Mouse (Mus musculus) spleen, postnatal 10 days (tissue): Measurements from ENCODE around the gene Gm49322.

Experiments used
- DNase-seq, 2 experiments: peaks; one replicate each; pipeline ENCODE4 v3.0.0; 2021 to 2022; ENCODE audit warnings: low spot score in 2 of 2

The Gm49322 gene

DNA sequence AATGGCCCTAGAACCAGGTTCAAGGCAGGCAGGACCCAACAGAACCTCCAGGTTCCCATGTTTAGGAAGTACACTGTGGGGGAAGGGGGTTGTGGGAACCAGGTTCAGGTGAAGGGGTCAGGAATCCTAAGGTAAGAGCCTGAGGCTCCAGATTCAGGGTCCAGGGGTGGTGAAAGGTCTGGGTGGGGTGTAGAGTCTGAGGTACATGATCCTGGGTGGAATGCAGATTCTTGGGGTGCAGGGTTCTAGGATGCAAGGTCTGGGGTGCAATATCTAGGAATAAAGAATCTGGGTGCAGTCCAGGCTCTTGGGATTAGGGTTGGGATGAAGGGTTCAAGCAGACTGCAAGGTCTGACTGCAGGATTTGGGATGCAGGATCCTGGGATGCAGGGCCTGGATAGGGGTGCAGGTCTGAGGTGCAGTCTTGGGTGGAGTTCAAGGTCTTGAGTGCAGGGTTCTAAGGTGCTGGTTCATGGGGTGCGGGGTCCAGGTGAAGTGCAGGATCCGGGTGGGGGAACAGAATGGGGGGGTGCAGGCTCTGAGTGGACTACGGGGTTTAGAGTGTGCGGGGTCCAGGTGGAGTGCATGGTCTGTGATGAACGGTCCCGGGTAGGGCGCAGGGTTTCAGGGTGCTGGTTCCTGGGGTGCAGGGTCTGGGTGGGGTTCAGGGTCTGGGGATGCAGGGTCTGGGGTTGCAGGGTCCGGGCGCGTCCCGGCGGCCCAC, 49.7 kb downstream of the Gm49322 start:
- no peak for DNase-seq

DNA sequence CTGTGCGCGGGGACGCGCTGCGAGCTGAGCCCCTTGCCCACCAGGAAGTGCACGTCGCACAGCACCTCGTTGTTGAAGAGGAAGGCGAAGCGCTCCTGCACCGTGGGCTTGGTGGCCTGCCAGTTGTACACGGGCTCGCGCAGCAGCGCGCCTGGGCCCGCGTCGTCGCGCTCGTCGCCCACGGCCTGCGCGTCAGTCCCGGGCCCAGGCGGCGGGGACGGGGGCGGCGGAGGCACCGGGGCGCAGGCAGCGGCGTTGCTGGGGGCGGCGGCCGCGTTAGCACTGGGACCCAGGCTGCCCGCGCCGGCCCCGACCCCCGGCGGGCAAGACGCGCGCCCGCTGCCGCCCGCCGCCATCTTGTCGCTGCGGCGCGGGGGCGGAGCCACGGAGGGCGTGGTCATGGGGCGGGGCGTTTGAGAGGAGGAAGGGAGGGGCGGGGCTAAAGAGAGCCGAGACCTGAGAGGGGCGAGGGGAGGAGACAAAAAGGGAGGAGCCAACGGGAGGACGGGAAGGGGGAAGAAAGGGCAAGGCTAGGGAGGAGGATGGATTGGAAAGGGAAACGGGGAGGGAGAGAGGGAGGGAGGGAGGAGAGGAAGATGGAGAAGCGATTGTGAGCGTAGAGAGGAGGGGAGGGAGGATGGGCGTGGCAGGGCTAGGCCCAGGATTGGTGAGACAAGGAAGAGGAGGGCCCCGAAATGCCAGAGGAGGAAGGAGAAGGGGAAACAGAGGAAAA, 50.5 kb downstream of the Gm49322 start:
- peak; percentile 97 to 99 for DNase-seq

DNA sequence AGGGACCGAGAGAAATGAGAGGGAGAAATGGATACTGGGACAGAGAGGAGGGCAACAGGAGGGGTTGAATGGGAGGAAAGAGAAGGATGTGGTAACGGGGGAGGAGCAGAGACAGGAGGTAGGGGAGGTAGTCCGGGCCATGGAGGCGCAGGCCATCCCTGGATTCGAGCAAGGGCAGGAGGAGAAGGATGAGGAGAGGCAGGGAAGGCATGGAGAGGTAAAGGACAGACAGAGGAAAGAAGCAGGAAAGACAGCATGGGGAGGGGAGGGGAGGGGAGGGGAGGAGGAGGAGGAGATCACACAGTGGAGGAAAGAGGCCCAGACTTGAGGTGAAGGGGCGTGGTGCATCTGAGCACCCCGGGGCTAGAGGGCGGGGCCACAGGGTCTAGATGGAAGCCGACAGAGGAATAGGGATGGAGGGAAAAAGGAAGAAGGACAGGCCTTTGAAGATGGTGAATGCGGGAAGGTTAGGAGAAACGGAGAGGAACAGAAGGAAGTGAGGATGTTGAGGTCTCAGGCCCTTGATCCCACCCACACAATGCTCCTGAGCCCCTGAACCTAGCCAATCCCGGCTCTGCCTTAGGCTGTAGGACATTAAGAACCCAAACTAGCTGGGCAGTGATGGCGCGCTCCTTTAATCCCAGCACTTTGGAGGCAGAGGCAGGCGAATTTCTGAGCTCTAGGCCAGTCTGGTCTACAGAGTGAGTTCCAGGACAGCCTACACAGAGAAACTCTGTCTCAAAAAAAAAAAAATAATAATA, 51.2 kb downstream of the Gm49322 start, which contains the start of gene Btbd2:
TSS of gene Btbd2 (minus strand) at position 209 of the 761 bp plus-strand sequence.
- peak in 1 of 2 experiments; percentile 70 for DNase-seq

- no peak for DNase-seq
These were observed 52.5 kb downstream of the Gm49322 start for GRCm38 (mm10) chr10:80658194-80658840.

DNA sequence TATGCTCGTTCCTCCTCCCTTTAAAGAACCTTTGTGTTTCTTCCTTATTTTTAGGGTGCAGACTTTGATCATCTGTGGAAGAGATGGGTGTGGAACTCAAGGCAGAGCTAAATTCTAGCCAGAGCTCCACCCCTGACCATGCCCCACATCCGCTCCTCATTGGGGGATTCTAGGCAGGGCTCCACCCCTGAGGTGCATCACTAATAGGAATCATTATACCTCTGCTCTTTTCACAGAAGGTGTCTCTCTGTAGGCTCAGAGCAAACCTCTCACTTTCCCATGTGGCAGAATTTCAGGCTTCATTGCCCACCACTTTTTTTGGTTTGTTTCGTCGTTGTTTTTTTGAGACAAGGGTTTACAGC, 53.0 kb downstream of the Gm49322 start:
- DNase-seq = peak in 1 of 2 experiments; percentile 53

DNA sequence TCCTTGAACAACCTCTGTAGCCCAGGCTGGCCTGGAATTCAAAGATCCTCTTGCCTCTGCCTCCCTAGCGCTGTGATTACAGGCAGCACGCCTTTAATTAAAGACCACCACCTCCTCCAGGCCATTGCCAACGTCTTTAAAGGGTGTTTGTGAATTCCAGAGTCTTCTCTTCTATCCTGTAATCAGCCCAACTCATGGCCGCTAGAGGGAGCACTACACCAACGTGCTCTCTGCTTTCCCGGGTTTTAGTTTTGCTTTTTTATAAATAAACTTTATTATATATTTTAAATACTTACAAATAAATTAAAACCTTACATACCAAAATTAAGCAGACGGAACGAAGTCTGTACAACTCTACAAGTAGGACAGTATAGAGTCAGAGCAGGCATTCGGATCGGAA, 53.4 kb downstream of the Gm49322 start:
- peak; percentile 77 to 90 for DNase-seq

DNA sequence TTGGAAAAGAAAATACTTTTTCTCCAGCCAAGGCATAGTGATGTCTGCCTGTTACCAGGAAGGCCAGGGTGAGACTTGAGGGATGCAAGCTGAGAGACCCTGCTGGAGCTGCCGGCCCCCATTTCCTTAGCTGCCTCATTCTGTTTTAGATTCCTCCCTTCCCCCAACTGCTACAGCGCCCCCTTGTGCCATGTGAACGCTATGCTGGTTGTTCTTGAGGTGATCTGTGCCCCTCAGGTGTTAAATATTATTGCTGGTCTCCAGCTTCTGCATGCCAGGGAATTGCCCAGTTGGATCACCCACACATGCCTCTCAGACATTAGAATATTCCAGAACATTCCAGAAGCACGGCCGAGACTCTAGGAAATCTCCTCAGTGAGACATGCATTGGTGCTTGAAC, 55.3 kb downstream of the Gm49322 start:
- DNase-seq = peak; percentile 67 to 88

GRCm38 (mm10) chr10:80663485-80664196, 57.8 kb downstream of the Gm49322 start:
- peak in 1 of 2 experiments; percentile 32 for DNase-seq

GRCm38 (mm10) chr10:80664197-80665015, 58.6 kb downstream of the Gm49322 start:
- peak; percentile 26 to 75 for DNase-seq

GRCm38 (mm10) chr10:80665016-80665380, 59.2 kb downstream of the Gm49322 start:
- DNase-seq = peak in 1 of 2 experiments; percentile 39
